Mouse (Mus musculus): ENCODE measurements at regions not wholly inside any gene's neighbourhood (a gene's known extent, or its start where the extent isn't known, plus 50 kb on each side); places are given as distances from the start of the nearest gene placed in this dataset.

DNA sequence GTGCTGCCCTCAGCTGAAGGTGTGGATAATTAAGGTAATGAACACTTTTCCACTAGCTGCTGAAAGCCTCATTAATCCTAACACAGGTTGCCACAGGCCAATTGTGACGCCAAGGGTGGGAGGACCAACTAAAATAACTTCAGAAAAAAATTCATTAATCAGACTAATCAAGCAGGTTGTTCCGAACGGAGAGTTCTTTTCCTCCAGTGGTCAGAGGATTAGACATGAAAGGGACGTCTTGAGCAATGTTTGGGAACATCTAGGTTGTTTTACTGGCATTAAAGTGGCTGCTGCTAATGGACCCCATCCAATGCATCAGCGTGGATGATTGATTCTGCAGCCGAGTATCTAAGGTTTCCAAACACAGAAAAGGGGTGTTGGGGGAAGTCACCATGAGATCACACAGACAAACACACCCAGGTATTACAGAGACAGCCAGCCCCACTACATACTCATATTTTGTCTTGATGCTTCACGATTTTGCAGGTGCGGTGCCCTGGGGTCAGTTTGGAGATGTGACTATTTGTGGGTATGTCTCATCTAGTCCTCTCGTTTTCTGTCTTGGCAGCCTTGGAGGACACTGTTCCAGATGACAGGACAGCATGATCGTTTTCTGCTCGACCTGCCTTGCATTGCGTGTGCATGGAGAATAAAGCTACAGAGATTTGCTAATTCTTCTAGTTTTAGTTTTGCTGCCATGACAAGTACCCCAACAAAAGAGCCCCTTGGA, 164.0 kb downstream of the 4933412E24Rik start:
- no peak for ATAC-seq (replicated peaks; ENCODE audit: insufficient number of reproducible peaks, low FRiP score, low TSS enrichment, poor library complexity, severe bottlenecking)

DNA sequence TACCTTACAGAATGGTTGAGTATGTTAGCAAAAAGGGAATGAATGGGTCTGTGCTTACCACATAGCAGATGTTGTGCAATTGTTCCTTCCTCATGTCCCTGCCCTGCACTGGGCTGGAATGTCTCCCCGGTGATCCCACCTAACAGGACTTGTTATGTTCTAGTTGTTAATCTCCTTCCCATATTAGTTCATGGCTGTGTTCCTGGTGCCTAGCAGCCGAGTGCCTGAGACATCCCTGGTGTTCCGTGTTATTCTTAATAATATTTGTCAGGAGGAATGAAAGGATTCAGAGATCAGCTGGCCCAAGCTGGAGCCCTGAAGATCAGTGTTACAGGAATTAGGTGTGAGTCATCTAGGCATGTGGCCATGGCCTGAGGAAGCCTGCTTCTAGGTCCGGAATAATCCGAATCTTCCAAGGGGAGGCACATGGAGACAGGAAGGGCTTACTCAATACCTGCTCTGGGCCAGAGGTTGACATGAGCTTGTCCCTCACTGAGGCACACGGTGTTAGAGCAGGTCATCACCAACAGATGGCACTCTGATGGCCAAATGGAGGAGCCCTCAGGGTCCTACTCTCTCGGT, 171.2 kb downstream of the 4933412E24Rik start:
- peak; percentile 71 for ATAC-seq (replicated peaks; ENCODE audit: insufficient number of reproducible peaks, low FRiP score, low TSS enrichment, poor library complexity, severe bottlenecking)

DNA sequence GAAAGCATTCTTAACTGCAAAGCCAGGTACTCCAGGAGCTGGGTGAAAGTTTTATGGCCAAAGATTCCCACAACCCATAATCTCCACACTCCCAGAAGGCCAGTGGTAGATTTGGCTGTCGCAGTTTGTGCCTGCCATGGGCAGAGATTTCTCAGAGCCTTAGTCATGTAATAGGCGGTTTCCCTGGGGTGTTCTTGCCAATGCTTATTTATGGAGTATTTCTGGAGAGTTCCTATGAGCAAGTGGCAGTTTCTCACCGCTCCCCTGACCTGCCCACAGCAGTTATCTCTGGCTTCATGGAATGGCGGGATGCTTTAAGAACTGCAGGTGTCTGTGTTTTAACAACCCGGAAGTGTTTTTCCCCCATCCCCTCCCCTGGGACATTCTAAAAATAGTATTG, 179.8 kb downstream of the 4933412E24Rik start:
- no peak for ATAC-seq (replicated peaks; ENCODE audit: insufficient number of reproducible peaks, low FRiP score, low TSS enrichment, poor library complexity, severe bottlenecking)

DNA sequence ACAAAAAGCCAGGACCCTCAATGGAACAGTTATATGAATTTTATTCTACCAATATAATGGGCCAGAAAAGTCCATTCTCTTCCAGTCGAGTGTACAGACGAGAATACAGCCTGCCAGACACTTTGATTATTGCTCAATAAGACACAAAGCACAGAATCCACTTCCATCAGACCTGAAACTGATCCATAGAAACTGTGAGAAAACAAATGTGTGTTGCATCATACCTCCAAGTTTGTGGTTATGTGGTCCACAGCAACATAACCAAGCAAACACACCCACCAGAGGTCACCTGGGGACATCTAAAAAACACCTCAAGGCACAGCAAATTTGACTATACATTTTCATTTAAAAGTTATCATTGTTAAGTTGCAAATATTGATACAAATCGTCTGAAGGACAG, 183.2 kb downstream of the 4933412E24Rik start:
- ATAC-seq (replicated peaks; ENCODE audit: insufficient number of reproducible peaks, low FRiP score, low TSS enrichment, poor library complexity, severe bottlenecking), result no peak

DNA sequence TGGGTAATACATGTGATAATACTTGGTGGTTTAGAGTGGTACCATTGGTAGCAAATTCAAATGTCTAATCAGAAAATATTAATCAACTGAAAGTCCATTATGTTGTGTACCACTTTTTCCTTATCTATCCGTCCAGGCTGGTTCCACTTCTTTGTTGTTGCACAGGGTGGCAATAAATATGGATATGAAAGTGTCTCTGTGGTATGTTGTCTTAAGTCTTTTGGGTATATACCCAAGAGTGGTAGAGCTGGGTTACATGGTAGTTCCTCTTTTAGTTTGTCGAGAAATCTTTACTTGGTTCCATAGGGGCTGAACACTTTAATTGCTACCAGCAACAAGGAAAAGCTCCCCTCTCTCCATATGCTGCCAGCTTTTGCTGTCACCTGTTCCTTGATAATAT, 184.9 kb downstream of the 4933412E24Rik start:
- ATAC-seq (replicated peaks; ENCODE audit: insufficient number of reproducible peaks, low FRiP score, low TSS enrichment, poor library complexity, severe bottlenecking), result peak; percentile 58

DNA sequence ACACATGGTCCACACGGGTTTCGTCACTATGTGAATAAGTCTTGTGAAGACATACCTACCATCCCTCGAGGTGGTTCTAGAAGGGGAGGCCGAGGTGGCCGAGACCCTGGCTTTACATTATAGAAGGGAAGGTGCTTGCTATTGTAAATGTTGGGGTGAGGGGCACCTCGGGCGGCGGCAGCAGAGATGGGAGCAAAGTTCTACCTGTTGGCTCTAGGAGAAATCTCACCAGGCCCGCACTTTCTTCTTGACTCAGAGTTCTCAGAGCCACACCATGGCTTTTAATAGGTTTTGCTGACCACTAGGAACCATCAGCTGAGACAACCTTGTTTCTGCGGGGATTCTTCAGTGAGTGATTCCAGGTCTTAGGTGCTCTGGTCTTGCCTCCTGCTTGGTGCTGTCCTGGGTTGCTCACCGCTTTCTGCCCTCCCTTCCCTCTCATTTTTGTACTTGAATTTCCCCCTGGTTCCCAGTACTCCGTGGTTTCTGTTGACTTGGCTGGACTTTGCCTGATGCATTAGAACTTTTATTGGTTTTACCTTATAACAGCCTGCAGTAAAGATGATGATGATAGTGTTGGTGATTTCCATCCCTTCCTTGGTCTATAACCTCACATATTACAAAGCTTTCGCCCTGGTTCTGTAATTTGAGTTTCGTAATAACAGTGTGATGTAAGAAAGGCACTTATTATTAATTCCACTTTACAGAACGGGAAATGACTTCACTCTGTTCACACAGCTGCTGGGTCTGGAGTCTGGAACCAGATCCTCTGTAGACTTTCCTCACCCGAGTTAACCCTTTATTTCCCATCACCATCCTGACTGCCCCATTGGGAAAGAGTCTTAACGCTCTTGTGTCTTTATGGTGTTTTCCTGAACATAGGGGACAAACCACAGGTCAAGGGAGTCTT, 185.6 kb downstream of the 4933412E24Rik start:
- ATAC-seq (replicated peaks; ENCODE audit: insufficient number of reproducible peaks, low FRiP score, low TSS enrichment, poor library complexity, severe bottlenecking), result peak; percentile 59

DNA sequence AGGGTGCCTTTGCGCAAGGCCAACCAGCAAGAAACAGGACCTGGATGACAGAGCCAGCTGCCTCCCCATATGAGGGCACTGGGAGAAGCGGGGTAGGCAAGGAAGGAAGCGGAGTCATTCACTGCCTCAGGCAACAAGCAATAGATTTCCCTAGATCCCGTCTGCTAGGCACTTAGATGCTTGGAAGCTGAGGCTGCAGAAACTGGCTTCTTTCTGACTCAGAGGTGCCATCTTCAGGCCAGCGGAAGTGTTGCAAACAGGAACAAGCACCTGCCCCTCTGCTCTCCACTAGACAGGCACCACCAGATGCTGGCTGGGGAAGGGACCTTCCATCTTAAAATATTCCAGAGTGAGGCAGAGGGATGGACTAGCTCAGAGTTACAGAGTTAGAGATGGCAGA, 188.0 kb downstream of the 4933412E24Rik start:
- peak; percentile 41 for ATAC-seq (replicated peaks; ENCODE audit: insufficient number of reproducible peaks, low FRiP score, low TSS enrichment, poor library complexity, severe bottlenecking)

DNA sequence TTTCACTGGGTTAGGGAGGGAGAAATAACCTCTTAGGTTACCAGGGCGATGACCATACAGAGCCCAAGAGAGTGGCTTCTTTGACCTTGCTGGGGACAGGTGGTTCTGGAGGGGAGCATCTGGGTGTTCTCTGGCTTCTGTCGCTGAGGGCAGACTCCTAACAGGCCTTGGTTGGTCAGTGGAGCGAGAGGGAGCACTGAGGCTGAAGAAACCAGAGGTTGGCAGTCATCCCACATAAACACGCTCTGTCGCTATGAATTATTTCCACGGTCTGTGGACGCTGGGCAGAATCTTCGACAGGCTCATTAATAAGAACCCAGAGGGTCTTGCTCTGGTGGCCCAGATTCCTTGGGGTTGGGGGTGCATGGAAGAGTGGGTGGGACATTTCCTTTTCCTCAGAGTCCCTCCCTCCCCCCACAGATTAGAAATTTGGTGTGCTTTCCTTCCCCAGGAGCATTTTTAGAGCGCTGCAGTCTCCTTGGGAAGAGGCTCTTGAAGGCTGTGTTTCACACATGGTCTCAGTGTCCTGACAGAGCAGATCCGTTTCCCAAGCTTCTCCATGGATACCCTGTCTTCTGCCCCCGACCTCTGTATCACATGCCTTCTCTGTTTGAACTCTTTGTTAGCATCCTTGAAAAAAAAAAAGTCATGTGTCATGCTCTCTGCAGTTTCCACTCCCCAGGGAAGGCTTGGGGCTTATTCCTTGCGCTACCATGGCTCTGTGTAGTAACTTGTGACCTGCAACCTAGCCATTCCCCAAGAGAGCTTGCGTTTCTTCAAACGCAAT, 190.1 kb downstream of the 4933412E24Rik start:
- no peak for ATAC-seq (replicated peaks; ENCODE audit: insufficient number of reproducible peaks, low FRiP score, low TSS enrichment, poor library complexity, severe bottlenecking)

DNA sequence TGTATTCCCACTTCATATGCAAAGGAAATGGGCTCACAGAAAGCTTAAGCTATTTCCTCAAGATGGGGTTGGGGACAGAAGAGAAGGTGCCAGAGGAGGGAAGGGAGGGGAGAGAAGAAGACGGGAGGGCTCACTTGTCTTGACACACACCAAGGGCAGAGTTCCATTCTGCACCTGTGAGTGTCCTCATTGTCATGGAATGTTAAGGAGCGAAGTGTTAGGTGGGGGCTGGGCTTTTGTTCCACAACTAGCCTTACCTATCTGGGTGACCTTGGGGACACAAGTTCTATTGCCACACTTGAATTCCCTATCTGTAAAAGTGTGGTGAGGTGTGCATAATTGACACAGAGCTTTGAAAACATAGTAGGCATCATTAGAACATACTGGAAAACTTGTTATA, 192.5 kb downstream of the 4933412E24Rik start:
- ATAC-seq (replicated peaks; ENCODE audit: insufficient number of reproducible peaks, low FRiP score, low TSS enrichment, poor library complexity, severe bottlenecking), result no peak

DNA sequence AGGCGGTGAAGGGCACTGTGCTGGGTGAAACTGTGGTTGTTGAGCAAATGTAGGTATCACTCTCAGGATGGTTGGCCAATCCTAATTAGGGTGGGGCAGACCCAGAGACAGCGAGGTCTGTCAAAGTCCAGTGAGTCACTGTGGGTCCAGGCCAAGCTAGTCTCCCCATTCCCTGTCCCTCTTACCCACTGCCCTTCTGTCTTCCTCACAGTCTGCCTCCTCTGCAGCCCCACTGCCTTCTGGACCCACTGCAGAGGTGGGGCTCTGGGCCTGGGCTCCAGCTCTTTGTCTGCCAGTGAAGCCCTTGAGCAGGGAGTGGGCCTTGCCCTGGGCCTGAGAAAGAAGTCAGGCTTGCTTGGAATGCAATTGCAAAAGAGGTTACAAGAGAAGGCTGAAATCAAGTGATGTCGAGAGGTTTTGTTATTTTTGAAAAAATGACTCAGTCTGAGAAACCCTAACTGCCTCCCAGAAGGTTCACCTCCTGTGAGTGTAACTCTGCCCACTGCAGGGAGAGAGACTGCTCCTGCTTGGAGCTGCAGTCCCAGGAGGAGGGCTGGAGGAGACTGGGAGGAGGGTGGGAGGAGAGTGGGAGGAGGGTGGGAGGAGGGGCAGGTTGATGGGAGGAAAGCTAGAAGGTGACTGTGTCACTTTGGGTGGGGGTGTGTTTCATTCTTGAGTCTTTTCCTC, 193.3 kb downstream of the 4933412E24Rik start:
- peak; percentile 73 for ATAC-seq (replicated peaks; ENCODE audit: insufficient number of reproducible peaks, low FRiP score, low TSS enrichment, poor library complexity, severe bottlenecking)

DNA sequence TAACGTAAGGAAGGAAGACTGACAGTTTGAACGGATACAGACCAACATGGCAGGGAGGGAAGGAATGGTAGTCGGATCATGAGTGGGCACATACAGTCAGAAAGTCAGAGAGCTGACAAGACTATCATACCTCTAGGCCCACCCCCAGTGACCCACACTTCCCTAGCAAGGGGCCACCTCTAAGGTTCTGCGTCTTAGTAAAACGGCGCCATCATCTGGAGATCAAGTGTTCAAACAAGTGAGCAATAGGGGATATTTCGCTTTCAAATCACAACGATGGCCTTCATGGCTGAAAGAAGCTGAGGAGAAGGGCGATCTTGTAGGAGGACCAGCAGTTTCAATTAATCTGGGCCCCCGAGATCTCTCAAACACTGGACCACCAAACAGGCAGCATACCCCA, 196.1 kb downstream of the 4933412E24Rik start:
- ATAC-seq (replicated peaks; ENCODE audit: insufficient number of reproducible peaks, low FRiP score, low TSS enrichment, poor library complexity, severe bottlenecking), result no peak

DNA sequence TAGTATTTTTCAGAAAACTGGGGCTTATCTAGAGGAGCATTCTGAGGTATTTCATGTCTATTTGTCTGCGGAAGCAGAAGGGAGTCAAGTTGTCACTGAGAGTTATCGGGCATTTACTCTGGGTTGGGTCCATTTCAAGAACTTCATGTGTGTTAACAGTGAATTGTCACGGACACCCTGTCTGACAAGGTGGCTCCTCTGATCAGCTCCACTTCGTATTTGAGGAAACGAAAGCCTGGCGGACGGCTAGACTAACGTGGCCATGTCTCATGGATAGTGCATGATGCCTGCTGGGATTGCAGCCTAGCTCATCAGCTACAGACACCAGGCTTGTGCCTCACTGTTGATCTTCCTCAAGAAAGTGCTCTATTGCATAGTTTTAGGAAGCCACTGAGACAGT, 200.4 kb downstream of the 4933412E24Rik start:
- no peak for ATAC-seq (replicated peaks; ENCODE audit: insufficient number of reproducible peaks, low FRiP score, low TSS enrichment, poor library complexity, severe bottlenecking)

DNA sequence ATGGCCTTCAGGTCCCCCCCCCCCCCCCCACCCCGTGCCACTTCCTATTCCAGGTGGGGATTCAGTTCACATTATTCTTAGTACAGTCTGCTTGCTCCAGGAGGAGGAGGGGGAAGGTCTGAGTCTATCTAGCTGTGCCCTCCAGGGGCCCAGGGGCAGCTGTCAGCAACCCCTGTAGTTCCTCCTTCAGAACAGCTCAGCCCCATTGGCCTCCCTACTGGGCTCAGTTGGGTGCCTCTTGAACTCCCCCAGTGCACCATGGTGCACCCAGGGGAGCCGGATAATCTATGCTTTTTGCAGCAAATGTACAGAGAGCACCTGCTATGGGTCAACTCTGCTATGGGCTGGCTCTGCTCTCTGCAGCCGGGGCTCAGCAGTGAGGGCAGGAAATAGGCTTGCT, 204.8 kb downstream of the 4933412E24Rik start:
- peak; percentile 48 for ATAC-seq (replicated peaks; ENCODE audit: insufficient number of reproducible peaks, low FRiP score, low TSS enrichment, poor library complexity, severe bottlenecking)

DNA sequence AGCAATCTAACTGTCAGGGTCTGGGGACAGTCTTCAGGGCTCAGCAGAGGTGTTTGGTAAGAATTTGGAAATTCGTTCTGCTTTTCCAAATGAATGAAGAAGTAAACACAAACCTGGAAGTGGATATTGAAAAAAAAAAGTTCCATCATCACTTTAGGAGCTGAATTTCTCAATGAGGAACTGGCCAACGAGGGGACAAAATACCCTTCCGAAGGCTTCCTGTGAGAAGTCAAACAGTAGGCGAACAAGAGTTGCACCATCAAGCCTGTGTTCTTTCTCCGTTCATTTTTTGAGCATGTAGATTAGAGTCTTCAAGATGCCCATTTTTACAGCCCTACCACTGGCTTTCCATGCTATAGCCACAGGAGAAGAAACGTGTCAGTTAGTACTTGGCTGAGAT, 207.1 kb downstream of the 4933412E24Rik start:
- peak; percentile 24; the same call in 1 of the 2 replicates for ATAC-seq (replicated peaks; ENCODE audit: insufficient number of reproducible peaks, low FRiP score, low TSS enrichment, poor library complexity, severe bottlenecking)

DNA sequence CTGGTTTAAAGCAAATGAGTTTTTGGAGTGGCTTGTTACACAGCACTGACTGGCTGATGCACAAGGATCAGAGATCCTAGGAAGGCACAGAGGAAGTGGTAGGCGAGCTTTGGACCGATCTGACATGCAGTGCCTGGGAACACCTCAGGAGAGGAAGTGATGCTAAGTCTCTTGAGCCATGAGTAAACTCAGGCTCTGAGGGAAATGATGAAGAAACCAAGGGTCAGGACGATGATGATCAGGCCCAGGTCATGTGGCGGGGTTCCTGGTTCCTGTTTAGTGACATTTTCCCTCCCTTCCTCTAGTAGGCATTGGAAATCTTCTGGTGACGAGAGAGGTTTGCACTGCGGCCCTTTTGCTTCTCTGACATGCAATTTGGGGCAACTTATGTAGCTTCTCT, 208.7 kb downstream of the 4933412E24Rik start:
- ATAC-seq (replicated peaks; ENCODE audit: insufficient number of reproducible peaks, low FRiP score, low TSS enrichment, poor library complexity, severe bottlenecking), result peak; percentile 80

DNA sequence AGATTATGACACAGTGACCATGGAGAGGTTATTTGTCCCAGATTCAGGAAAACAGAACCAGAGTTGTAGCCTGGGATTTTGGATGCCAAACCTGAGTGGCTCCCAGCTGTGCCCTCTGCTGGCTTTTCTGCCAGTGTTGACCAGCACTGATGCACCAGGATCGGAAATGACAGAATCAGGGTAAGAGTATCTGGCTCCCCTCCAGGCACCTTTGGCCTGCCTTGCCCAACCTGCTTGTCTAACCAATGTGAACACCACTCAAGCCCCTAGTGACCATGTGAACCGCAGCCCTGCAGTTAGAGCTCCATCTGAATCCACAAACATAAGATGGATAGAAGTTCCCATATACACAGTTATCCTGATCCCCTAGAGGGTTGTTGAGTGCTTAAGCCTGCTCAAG, 210.6 kb downstream of the 4933412E24Rik start:
- ATAC-seq (replicated peaks; ENCODE audit: insufficient number of reproducible peaks, low FRiP score, low TSS enrichment, poor library complexity, severe bottlenecking), result no peak

DNA sequence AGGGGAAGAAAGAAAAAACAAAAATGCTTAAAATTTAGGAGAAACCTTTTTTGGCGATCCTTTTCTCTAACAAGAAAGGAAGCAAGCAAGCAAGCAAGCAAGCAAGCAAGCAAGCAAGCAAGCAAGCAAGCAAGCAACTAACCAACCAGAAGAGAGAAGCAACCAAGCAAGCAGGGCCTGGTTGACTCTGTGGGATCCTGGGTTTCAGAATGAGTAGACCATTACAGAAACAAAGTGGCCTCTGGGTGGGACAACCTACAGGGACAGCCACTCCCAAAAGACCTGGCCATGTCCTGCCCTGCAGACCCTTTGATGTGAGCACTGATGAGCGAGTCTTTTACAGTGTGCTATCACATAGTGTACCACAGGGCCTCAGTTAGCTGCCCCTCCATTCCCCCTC, 211.6 kb downstream of the 4933412E24Rik start:
- no peak for ATAC-seq (replicated peaks; ENCODE audit: insufficient number of reproducible peaks, low FRiP score, low TSS enrichment, poor library complexity, severe bottlenecking)

DNA sequence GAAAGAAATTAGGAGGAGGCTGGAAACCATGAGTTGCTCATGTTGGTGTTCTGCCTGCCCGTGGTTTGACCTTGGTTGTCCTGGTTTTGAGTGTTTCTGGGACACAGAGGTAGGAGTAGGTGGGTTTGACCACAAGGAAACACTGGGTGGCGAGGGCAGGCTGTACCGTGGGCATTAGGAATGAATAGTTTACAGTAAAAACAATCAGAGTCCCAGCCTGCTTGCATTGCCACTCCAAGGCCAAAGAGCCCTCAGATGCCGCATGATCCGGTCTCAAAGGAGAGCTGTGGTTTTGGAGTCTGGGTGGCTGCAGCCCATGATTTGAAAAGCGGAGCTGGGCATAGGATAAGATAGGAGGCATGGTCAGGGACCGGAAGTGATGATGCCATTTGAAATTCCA, 212.0 kb downstream of the 4933412E24Rik start:
- ATAC-seq (replicated peaks; ENCODE audit: insufficient number of reproducible peaks, low FRiP score, low TSS enrichment, poor library complexity, severe bottlenecking), result no peak
